Mouse (Mus musculus) heart, adult 8-10 months (tissue): ENCODE results near the gene Prrx2. TPM values are rescaled to one million over a fixed set of nuclear protein-coding genes. Genes with fewer than 3 reads are reported as not detected.

Source experiments
- DNase-seq: peaks from one replicate; pipeline ENCODE4 v3.0.0; 2022; ENCODE audit warnings: low spot score
- total RNA-seq, 4 experiments: library from RNA; stranded (reverse); gene quantifications; 2 replicates each; pipeline ENCODE4 v1.2.4; 2022

Gene Prrx2
- total RNA-seq, 4 experiments from 2014 or later, result 0.28 to 1.00 (median 0.73) TPM

DNA sequence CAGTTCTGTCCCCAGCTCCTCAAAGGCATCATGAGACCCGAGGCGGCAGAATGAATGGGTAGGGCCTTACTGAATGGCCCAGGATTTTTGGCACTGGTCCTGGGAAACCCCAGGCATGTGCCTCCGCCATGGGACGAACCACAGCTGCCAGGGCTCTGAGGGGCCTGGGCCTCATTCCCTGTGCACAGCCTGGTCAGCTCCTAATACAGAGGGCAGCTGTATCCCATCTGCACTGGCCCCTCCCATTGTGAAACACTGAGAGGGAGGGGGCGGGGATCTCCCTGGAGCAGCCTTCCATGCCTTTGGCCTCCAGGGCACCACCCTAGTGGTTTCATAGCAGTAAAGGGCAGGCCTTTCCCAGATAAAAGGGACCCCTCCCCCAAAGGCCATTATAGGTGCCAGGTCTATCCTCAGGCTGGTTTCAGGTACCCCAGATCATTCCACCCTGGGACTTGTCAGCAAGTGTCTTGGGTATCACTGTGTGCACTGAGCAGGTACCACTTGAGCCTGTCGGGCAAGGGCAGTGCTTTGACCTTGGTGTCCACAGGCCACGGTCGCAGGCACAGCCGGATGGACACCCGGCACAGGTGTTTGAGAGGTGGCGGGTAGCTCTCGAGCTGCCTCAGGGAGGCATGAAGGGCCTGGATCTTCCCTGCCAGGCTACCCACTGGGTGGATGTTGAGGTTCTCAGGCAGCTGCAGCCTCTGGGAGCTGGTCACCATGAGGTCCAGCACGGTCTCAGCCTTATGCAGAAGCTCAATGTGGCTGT, 11.2 kb upstream of the Prrx2 start:
- DNase-seq, result no peak

DNA sequence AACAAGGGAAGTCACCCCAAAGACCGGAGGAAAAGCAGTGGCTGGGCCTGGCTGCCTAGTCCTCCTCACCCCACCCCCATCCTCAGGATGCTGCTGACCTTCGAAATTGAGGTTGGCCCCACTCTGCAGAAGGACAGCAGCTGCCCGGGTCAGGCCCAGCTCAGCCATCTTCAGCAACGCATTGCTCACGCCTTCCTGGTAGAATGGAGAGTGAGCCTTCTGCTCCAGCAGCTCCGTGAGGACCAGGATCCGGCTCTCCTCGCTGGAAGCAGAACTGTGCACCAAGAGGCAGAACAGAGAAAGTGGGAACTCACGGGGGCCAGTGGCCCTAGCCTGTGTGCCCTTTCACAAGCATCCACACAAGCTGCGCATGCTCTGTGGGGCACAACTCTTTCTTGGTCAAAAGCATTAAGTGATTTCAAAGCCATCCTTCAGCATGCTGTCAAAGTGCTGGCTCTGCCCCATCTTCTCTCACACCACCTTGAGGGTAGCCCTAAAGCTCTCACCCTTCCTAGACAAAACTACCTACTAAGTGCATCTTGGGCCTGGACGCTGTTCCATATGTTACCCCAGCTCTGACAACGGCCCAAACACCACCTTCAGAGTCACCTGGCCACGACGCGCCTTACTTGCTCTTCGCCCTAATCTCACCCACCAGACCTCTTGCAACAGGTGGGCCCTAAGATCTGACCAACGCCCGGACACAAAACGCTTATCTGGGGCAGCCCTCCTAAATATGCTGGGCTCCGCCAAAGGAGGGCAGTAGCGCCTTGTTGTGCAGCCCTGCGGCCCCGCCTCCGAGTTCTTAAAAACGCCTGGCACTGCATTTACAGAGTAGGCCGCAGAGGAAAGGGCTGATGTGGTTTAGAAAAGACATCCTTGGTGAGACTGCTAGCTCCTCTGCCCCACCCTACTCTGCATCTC, 7.7 kb upstream of the Prrx2 start:
- no peak for DNase-seq

DNA sequence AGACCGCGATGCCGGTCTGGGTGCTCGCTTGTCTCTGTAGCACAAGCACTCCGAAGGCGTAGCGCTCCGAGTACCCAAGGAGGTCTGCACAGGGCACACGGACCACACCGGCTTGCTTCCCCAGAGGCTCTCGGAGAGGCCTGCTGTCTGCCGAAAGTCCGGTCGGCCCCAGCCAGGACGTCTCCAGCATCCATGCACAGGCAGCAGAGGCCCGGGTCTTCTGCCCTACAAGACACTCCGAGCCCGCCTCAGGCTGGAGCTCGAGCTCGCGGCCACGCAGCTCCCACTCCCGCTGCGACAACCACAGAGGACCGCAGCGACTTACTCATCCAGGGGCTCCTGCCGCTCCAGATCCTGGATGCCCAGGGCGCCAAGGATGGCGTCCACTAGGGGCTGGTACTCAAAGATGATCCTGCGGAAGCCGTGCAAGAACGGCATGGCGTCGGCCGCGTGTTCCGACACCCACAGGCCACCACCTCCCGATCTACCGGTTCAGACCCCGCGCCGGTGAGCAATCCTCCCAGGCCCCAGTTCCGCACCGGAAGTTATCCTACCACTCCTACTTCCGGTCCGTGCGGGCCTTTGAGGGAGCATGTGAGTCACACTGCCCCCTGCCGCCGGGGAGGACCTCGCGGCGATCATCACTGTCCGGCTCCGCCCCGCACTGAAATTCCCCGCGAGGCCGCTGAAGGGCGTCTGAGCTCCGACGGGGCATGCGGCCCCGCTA, 6.9 kb upstream of the Prrx2 start:
- peak; percentile 92 for DNase-seq

- no peak for DNase-seq
These were observed 5.5 kb upstream of the Prrx2 start for GRCm38 (mm10) chr2:30829315-30829714.

- DNase-seq, result no peak
These were observed 4.4 kb upstream of the Prrx2 start, which contains the start of gene Asb6 for GRCm38 (mm10) chr2:30830283-30830795. Asb6 (minus strand) TSS chr2:30830333.

DNA sequence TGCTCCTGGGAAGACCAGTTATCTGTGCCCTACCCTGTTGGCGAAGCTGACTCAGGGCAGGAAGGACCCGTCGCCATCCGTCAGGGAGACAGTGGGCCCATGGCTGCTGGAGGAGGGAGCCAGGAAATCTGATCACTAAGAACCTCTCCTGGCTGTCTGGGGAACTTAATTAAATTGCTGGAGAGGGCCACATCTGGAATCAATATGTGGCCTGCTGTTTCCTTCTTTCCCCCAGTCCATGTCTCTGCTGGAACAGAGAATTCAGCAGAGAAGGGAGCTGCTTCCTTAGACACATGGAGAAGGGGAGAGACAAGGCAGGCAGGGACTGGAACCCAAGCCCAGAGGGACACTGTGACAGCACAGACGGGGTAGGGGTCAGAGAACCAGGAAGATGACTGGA, 1.1 kb upstream of the Prrx2 start:
- DNase-seq, result no peak

DNA sequence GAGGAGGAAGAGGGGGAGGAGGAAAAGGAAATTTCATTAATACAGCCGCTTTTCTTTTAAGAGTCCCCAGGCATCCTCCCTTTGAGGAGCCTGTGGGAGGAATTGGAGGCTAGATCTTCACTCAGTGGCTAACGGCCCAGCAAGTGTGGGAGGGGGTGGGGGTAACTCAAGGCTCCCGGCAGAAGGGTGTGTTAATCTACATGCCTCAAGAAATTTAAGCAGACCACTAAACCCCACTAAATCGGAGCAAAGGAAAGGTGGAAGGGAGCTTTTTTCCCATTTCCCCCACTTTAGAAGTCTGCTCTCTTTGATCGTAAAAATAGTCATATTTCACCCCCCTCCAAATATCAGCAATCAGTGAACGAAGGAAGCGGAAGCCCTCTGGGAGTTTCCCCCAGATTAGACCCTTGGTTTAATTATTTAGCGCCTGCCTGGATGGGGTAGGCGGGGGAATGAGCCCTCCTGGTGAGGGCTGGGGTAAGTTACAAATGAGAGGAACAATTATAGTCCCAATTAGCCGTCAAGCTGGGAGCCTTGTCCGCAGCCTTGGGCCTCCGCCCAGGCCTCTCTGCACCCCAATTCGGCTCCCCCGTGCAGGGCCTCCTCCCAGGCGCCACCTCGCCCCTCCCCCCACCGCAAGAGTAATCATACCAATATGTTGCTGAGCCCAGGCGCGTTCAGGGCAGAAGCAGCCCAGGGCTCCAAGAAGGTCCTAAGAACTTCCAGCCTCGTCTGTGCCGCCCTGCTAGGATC, 1.6 kb downstream of the Prrx2 start:
- DNase-seq, result no peak

DNA sequence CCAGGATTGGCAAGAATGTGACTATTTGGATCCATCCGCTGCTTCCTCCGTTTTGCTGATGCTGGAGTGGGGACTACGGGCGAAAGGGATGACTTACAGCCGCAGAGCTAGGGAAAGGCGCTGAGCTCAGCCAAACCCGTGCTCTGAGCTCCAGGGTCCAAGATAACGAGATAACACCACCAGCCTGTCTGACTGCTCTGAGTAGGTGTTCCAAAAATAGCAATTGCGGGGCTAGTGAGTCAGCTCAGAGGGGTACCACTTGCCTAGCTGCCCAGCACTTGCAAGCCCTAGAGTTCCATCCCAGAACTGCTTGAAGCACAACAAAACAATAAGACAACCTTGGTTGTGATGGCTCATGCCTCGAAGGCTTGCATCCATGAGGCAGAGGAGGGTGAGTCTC, 7.8 kb downstream of the Prrx2 start:
- no peak for DNase-seq

- no peak for DNase-seq
These were observed 10.6 kb downstream of the Prrx2 start for GRCm38 (mm10) chr2:30845152-30846070.

DNA sequence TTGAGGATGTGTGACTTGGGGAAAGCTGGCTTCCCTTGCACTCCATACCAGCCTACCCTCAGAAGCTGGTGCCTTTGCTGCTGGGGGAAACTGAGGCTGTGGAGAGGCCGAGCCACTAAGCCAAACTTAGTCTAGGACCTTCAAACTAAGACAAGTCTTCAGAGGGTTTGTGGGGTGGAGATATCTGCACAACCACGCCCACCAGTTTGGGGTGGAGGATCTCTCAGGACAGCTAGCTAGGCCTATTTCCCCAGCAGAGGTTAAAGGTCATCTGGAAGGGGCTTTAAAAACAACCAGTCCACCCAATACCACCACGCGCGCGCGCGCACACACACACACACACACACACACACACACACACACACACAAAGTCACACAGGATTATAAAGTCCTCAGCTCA, 11.5 kb downstream of the Prrx2 start:
- no peak for DNase-seq

- no peak for DNase-seq
These were observed 12.0 kb downstream of the Prrx2 start for GRCm38 (mm10) chr2:30846723-30847122.

DNA sequence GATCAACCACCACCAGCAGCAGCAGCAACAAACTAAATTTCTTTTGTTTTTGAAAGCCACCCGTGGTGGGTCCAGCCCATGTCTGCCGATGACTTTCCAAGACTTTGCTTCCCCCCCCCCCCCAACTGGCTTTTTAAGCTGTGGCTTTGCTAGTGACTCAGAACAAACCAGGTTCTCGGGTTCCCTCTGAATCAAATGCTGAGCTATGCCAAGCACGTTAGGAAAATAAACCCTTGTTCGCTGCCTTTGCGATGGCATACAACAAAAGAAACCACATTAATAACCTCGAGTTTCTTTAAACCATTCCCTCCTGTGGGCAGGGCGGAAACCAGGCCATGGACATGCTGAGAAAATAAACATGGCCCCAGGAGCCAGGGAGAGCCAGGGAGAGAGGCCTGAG, 13.4 kb downstream of the Prrx2 start:
- DNase-seq, result no peak

DNA sequence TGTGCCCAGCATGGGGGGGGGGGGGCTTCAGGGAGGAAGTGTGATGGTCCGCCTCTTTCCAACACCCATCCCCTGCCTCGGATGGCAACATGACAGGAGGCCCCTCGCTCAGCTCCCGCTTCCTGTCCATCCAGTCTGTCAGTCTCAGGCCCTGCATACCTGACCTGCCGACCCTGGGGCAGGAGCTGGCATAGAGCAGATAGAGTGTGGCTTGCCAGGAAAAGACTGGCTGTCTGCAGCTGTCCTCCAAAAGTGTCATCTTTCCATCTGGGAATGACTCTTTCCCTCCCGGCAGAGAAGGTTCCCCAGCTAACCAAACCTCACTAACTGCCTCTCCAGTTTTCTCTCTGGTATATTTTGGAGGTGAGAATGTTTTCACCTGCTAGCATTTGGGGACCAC, 15.8 kb downstream of the Prrx2 start:
- no peak for DNase-seq

GRCm38 (mm10) chr2:30852771-30853313, 18.1 kb downstream of the Prrx2 start:
- DNase-seq, result no peak

DNA sequence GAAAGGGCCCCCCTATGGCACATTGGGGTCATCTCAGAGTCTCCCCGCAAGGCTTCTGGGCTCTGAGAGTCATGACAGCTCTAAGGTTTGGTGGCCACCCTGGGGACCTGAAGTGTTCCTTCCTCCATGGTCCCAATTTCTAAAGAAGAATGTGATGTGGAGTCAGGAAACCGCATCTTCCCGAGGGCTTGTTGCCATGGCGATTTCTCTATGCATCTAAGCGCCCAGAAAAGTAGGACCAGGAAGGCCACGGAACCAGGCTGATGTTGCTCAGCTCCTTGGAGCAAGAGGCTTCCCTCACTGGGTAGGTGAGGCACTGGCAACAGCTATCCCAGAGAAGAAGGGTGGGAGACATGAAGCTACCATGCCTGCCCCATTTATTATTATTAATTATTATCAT, 22.3 kb downstream of the Prrx2 start:
- no peak for DNase-seq

DNA sequence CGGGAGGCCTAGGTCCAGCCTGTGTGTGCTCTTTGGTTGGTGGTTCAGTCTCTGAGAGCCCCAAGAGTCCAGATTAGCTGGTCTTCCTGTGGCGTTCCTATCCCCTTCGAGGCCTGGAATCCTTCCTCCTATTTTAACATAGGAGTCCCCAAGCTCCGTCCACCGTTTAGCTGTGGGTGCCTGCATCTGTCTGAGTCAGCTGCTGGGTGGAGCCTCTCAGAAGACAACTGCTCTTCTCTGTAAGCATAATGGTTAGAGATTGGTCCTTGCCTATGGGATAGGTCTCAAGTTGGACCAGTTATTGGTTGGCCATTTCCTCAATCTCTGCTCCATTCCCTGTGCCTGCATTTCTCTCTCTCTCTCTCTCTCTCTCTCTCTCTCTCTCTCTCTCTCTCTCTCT, 25.0 kb downstream of the Prrx2 start:
- no peak for DNase-seq

GRCm38 (mm10) chr2:30862081-30862480, 27.3 kb downstream of the Prrx2 start:
- DNase-seq, result no peak

GRCm38 (mm10) chr2:30863574-30863973, 28.8 kb downstream of the Prrx2 start:
- no peak for DNase-seq

GRCm38 (mm10) chr2:30864968-30865381, 30.2 kb downstream of the Prrx2 start:
- peak; percentile 19 for DNase-seq

DNA sequence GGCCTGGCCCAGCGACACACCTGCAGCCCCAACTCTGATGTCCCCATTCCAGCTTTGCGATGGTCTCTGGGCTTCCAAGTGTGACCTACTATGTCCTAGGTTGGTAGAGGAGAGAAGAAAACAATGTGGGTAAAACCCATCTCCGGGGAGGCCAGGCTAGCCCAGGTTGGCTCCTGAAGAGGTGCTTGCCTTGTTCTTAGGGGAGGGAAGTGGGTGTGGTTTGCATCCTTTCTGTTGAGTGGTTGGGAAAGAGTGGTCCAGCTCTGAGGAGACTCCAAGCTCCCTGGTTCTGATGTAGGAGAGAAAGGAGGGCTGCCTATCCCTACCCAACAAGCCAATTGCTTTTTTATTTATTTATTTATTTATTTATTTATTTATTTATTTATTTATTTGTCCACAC, 30.7 kb downstream of the Prrx2 start:
- DNase-seq, result no peak
